Comparison of ENCODE assay signal across 9 mouse cellular contexts in the genomic region with DNA sequence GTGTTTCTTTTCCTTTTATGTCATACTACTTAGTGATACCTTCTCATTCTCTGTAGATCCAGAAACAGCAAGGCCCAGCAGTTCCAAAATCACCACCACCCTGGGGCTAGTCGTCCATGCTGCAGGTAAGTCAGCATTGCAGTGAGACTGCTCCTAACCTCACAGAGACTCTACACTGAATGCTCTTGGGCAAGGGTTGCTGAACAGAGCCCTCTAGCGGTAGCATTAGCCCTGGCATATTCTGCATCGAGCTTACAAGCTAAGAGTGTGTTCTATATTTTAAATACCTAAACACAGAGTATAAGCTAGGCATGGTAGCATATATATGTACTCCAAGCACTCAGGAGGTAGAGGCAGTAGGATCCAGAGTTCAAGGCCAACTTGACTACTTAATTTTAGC. TPM values are rescaled to one million over a fixed set of nuclear protein-coding genes. Genes with fewer than 3 reads are reported as not detected.
DNase-seq lines count a peak whose midpoint lies in the region; ATAC-seq lines count a peak whose summit lies in the region.
"Had no signal": no experiment of that assay in that cellular context is flagged by ENCODE, and none has a peak within 500 bp of the region (broad histone marks: within the 10 kb centered on the region; RNA-seq: fewer than 3 reads in every experiment).

No protein-coding gene starts in this region.

- 27% methylated on average over 3 of the region's 3 CpGs for WGBS in hindbrain, embryonic 11.5 days
- 17% methylated on average over 3 of the region's 3 CpGs for WGBS in hindbrain, embryonic 12.5 days
- 22% methylated on average over 3 of the region's 3 CpGs for WGBS in midbrain, embryonic 13.5 days

- peak; percentile 74 for DNase-seq in hindbrain, embryonic 11.5 days (ENCODE audit: low spot score)
- peak; percentile 36 for DNase-seq in MEL-GATA-1-ER (ENCODE audit: extremely low read depth, low read depth)
- DNase-seq in cerebellum, adult 9-11 months = peak; percentile 41
- peak; percentile 54 to 73 for DNase-seq in left cerebral cortex, postnatal 14 days (ENCODE audit: low spot score in 2 of 2)
- peak; percentile 64 for DNase-seq in thymus, postnatal 4 days

- no peaks in the 10 kb centered on the region for H3K9me3 ChIP-seq in hindbrain, embryonic 11.5 days (ENCODE audit: control insufficient read depth, low read length)
- no peaks in the 10 kb centered on the region for H3K9me3 ChIP-seq in hindbrain, embryonic 12.5 days (replicated peaks)
- H3K9me3 ChIP-seq in midbrain, embryonic 13.5 days = no peaks in the 10 kb centered on the region

- H3K4me1 ChIP-seq in hindbrain, embryonic 11.5 days (replicated peaks; ENCODE audit: control insufficient read depth, insufficient read depth, low read length) = no peaks in the 10 kb centered on the region
- no peaks in the 10 kb centered on the region for H3K4me1 ChIP-seq in hindbrain, embryonic 12.5 days
- H3K4me1 ChIP-seq in midbrain, embryonic 13.5 days (replicated peaks) = no peaks in the 10 kb centered on the region

- H3K9ac ChIP-seq in hindbrain, embryonic 11.5 days (ENCODE audit: low read depth, low read length) = no peak overlapping the region
- H3K9ac ChIP-seq in hindbrain, embryonic 12.5 days = no peak overlapping the region
- H3K9ac ChIP-seq in midbrain, embryonic 13.5 days (replicated peaks) = no peak overlapping the region

- no peak overlapping the region for H3K4me3 ChIP-seq in hindbrain, embryonic 11.5 days (ENCODE audit: low read depth, low read length)
- H3K4me3 ChIP-seq in hindbrain, embryonic 12.5 days = no peak overlapping the region
- H3K4me3 ChIP-seq in midbrain, embryonic 13.5 days (replicated peaks) = no peak overlapping the region

- ATAC-seq in hindbrain, embryonic 11.5 days (ENCODE audit: low FRiP score) = no peak
- ATAC-seq in hindbrain, embryonic 12.5 days (ENCODE audit: low FRiP score) = no peak
- ATAC-seq in hematopoietic stem cell, adult 5-6 weeks (replicated peaks in 1 of 2; ENCODE audit: insufficient read depth in 1 of 2, low FRiP score in 2 of 2, low TSS enrichment in 1 of 2, low read depth in 1 of 2, poor library complexity in 2 of 2, severe bottlenecking in 2 of 2) = peak; percentile 53; a peak in 3 of 4 replicates
- ATAC-seq in midbrain, embryonic 13.5 days = peak; percentile 40; the same call in 1 of the 2 replicates

- H3K27ac ChIP-seq in hindbrain, embryonic 11.5 days (ENCODE audit: low read depth, low read length) = no peak overlapping the region
- H3K27ac ChIP-seq in hindbrain, embryonic 12.5 days = no peak overlapping the region
- no peak overlapping the region for H3K27ac ChIP-seq in midbrain, embryonic 13.5 days

- 0 out of 2 replicates have a peak, but pooled peaks cover 2% of the 10 kb centered on the region for H3K36me3 ChIP-seq in hindbrain, embryonic 11.5 days (ENCODE audit: control insufficient read depth, insufficient read depth, low read length)
- H3K36me3 ChIP-seq in hindbrain, embryonic 12.5 days = peaks cover 38% of the 10 kb centered on the region
- H3K36me3 ChIP-seq in midbrain, embryonic 13.5 days = peaks cover 46% of the 10 kb centered on the region

- intact Hi-C loops in left cerebral cortex, postnatal 14 days (cut with DNase I) = no loop called here

- H3K27me3 ChIP-seq in hindbrain, embryonic 11.5 days (ENCODE audit: control insufficient read depth, insufficient read depth, low read length) = no peaks in the 10 kb centered on the region
- H3K27me3 ChIP-seq in hindbrain, embryonic 12.5 days = no peaks in the 10 kb centered on the region
- no peaks in the 10 kb centered on the region for H3K27me3 ChIP-seq in midbrain, embryonic 13.5 days

- H3K4me2 ChIP-seq in hindbrain, embryonic 11.5 days (replicated peaks; ENCODE audit: low read depth, low read length) = no peak overlapping the region
- no peak overlapping the region for H3K4me2 ChIP-seq in hindbrain, embryonic 12.5 days (replicated peaks)
- no peak overlapping the region for H3K4me2 ChIP-seq in midbrain, embryonic 13.5 days (replicated peaks)

RNA-seq across cellular contexts. Expression of a gene that starts 19.2 kb away (rescaled TPM):
- 1.1 and 1.2 TPM in 2 replicates for polyA plus RNA-seq in hindbrain, embryonic 11.5 days (2014; fragmentation: Nextera tagmentation; extraction: Ambion mirVana)
- 1.7 and 2.0 TPM in 2 replicates for polyA plus RNA-seq in hindbrain, embryonic 12.5 days (2016; fragmentation: Nextera tagmentation; extraction: Ambion mirVana)
- total RNA-seq in hematopoietic stem cell, adult 5-6 weeks (2017) = not detected in 2 replicates
- total RNA-seq in left cerebral cortex, postnatal 14 days (2021) = 1 to 10 TPM; 2.8 to 2.9 TPM
- polyA plus RNA-seq in midbrain, embryonic 13.5 days (2015; fragmentation: Nextera tagmentation; extraction: Ambion mirVana) = 3.6 and 4.0 TPM in 2 replicates
- total RNA-seq: neutrophil, adult 5-6 weeks had no signal

RNA-seq across cellular contexts. Expression of a gene that starts 29.0 kb away (rescaled TPM):
- 322 and 356 TPM in 2 replicates for polyA plus RNA-seq in hindbrain, embryonic 11.5 days (2014; fragmentation: Nextera tagmentation; extraction: Ambion mirVana)
- 259 and 299 TPM in 2 replicates for polyA plus RNA-seq in hindbrain, embryonic 12.5 days (2016; fragmentation: Nextera tagmentation; extraction: Ambion mirVana)
- total RNA-seq in hematopoietic stem cell, adult 5-6 weeks (2017) = 80.4 and 95.2 TPM in 2 replicates
- 10 to 100 TPM; 46.8 to 53.1 TPM for total RNA-seq in left cerebral cortex, postnatal 14 days (2021)
- polyA plus RNA-seq in midbrain, embryonic 13.5 days (2015; fragmentation: Nextera tagmentation; extraction: Ambion mirVana) = 367 and 391 TPM in 2 replicates

RNA-seq across cellular contexts. Expression of a gene that starts 29.5 kb away (rescaled TPM):
- polyA plus RNA-seq in hindbrain, embryonic 11.5 days (2014; fragmentation: Nextera tagmentation; extraction: Ambion mirVana) = 24.9 and 25.6 TPM in 2 replicates
- 29.0 and 30.1 TPM in 2 replicates for polyA plus RNA-seq in hindbrain, embryonic 12.5 days (2016; fragmentation: Nextera tagmentation; extraction: Ambion mirVana)
- 10.3 and 12.6 TPM in 2 replicates for total RNA-seq in hematopoietic stem cell, adult 5-6 weeks (2017)
- total RNA-seq in left cerebral cortex, postnatal 14 days (2021) = 10 to 100 TPM; 40.1 to 40.5 TPM
- 26.1 and 27.5 TPM in 2 replicates for polyA plus RNA-seq in midbrain, embryonic 13.5 days (2015; fragmentation: Nextera tagmentation; extraction: Ambion mirVana)

Comparison
In these comparisons a context has a peak if more than half of its experiments do, and no peak if none do; other contexts are left out.
1. ATAC-seq: peak in hematopoietic stem cell, adult 5-6 weeks (2 of 2) and midbrain, embryonic 13.5 days (single experiment); none in hindbrain, embryonic 11.5 days (single experiment) and hindbrain, embryonic 12.5 days (single experiment).
2. Peak in every context shown above with its lines, with median percentiles within 50 percentile points of each other: DNase-seq.